Mouse (Mus musculus): ENCODE results near the gene Kcnc4.

Kcnc4 gene

GRCm38 (mm10) chr3:107459196-107459772 is at the start of gene Kcnc4:
Kcnc4 (minus strand) TSS chr3:107459552.
- peak in 1 of 2 experiments; percentile 18 for DNase-seq (ENCODE audit: low spot score in 2 of 2)

- no peak for DNase-seq (ENCODE audit: low spot score in 2 of 2)
These were observed 49.3 kb upstream of the Kcnc4 start for GRCm38 (mm10) chr3:107508696-107509095.

DNA sequence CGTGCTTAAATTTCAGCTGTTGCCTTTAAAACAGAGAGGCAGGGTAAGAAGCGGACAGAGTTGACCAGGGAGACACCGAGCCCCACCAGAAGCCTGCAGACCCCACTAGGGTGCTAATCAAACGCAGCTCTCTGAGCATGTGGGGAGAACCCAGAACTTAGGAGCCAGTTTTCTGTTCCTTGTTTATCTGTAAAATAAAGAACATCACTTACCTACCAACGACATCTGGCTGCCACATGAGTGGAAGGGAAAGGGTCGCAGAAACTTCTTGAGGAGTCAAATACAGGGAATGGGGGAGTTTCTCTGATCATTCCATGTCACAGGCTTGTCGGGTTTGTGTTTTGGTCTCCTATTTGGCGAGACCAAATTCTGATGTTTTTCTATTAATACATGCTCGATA is 48.6 kb upstream of the Kcnc4 start:
- no peak for DNase-seq (ENCODE audit: low spot score in 2 of 2)

DNA sequence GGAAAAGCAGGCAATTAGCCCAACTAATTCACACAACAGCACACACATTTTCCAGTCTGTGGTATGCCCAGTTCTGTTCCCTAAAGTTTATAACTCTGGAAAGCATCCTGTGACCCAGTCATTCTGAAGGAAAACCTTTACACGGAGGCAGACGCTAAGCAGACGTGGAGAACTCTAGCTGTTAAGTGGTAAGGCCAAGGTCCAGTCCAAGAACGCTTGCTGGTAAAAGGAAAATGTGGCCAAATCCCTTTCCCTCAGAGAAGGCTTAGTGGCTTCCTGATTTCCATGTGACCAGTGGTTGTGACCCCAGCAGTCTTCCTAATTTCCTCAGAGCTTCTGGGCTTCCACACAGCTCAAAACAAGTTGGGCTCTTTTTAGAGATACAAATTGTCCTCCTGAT is 47.2 kb upstream of the Kcnc4 start:
- DNase-seq (ENCODE audit: low spot score in 2 of 2): no peak

DNA sequence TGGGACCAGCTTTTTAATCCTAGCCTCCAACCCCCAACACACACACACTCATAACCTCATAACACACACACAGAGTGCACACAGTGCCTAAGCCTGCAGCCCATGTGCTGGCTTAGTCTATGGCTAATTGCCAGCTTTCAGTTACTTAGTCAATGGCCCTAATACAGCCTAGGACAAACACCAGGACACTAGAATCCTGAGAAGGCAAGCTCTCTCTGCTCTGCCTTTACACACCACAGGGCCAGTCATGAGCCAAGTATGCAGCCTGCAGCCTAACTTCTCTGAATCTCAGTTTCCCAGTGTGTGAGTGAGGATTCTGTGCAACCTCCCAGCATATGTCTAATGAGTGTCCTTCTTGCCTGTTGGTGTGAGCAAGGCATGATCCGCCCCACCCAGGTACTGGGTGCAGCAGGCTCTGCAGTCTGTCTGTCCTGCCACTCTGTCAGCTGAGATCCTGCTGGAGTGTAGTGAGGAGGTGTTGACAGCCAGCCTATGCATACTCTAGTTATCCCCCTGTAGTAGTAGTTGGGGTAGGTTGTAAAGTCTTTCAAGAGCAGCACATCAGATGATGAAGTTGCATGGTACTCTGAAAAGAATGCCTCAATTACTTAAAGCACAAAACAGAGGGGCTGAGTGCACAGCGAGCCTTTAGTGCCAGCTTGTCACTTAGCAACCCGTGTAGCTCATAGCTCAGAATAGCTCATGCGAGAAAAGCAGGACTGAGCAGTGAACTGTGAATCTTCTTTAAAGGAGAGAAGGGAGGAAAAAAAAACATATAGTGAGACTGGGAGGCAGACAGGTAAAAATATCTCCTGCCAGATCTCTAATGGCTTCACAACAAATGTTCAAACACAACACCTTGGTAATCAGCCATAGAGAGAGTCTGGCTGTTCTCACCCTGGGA is 46.4 kb upstream of the Kcnc4 start:
- DNase-seq (ENCODE audit: low spot score in 2 of 2): no peak

DNA sequence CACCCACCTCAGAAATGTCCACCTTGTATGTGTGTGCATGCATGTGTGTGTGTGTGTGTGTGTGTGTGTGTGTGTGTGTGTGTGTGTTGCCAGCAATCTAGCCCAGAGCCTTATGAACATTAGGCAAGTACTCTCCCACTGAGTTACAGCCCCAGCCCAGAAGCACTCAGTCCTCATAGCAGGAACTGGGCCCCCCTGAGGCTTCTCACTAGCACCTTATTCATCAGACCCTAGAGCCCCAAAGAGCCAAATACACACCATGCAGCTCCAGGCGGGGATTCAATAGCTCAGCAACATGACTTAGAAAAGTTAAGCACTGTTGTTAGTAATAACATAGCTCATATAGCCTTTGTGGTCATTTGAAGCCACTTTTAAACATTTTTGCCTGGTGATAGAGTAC is 45.2 kb upstream of the Kcnc4 start:
- DNase-seq (ENCODE audit: low spot score in 2 of 2): no peak

- no peak for DNase-seq (ENCODE audit: low spot score in 2 of 2)
These were observed 44.4 kb upstream of the Kcnc4 start for GRCm38 (mm10) chr3:107503716-107504115.

- no peak for DNase-seq (ENCODE audit: low spot score in 2 of 2)
These were observed 42.4 kb upstream of the Kcnc4 start for GRCm38 (mm10) chr3:107501702-107502151.

DNA sequence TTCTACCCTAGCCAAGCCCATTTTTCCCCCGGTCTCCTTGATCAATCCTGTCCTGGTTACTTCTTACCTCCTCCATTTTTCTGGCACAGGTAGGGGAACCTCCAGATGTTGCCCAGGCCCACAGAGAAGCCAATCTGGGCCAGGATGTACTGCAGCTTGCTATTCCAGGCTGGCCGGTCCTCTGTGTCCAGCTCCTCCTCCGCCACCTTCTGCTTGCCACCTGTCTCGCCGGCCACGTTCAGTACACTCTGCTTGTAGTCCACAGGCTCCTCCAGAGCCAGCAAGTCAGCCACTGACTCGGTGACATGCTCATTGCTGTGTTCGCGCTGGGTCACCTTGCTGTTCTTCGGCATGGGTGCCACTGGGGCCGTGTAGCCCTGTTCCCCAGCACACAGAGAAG is 40.9 kb upstream of the Kcnc4 start:
- DNase-seq (ENCODE audit: low spot score in 2 of 2): no peak

DNA sequence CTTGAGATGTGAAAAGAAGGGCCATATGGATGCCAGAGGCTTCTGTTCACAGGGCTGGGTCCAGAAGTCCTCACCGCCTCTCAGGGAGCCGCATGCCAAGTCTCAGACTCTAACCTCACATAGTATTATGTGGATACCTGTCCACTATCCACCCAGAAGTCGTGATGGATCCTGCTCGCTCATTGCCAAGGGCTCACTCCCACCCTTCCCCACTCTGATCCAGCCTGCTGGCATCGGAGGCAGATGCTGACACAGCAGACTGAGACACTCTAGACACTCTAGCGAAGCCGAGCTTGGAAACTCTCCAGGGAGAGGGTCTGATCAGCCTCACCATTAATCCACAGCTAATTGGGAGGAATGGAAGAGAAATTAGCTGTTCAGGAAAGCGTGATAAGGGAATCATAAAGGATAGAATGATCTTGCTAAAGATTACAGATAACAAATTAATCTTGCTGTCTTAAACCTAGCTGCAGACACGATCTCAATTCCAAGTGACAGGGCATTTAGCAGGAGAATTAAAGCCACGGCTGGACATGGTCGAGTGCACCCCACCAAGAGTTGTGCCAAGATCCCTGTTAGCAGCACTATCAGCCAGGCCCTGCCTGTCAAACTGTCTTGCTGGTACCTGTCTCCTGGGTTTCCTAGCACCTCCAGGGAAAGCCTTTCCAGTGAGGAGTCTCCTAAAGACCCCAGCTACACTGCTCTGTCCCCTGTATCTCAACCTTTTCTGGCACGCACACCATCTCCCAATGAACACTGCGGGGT is 36.9 kb upstream of the Kcnc4 start:
- no peak for DNase-seq (ENCODE audit: low spot score in 2 of 2)

DNA sequence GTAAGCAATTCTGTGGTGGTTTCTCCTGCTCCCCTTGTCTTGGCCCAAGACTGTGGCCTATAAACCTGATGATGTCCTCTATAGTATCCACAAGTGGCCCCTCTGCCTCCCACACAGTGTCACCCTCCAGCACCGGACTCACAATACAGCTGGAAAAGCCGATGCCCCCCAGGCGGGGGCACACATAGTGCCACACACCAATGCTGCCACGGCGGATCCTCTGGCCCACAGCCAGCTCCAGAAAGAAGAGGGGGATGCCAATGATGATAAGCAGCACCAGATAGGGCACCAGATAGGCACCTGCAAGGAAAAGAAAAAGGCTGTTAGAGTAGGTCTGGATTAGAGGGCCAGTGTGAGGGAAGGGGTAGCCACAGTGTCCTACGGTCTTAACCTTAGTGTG is 36.2 kb upstream of the Kcnc4 start:
- DNase-seq (ENCODE audit: low spot score in 2 of 2): no peak

DNA sequence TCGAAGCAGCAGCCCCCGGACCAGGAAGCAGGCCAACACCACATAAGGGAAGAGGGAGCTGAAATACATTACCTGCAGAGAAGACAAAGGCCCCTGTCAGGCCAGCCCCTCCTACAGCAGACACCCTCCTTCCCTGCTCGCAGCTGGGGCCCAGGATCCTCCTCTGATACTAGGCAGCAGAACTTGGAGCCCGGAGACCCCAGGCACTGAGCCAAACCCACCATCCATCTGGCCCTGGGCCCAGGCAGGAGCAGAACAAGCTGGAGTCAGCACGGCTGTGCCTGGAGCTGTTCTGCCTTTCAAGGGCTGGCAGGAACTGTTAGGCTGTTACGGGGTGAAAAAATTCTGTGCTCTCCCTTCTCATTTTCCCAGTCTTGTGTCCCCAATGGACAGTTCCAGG is 32.1 kb upstream of the Kcnc4 start:
- no peak for DNase-seq (ENCODE audit: low spot score in 2 of 2)

GRCm38 (mm10) chr3:107488637-107489036 is 29.3 kb upstream of the Kcnc4 start:
- no peak for DNase-seq (ENCODE audit: low spot score in 2 of 2)

DNA sequence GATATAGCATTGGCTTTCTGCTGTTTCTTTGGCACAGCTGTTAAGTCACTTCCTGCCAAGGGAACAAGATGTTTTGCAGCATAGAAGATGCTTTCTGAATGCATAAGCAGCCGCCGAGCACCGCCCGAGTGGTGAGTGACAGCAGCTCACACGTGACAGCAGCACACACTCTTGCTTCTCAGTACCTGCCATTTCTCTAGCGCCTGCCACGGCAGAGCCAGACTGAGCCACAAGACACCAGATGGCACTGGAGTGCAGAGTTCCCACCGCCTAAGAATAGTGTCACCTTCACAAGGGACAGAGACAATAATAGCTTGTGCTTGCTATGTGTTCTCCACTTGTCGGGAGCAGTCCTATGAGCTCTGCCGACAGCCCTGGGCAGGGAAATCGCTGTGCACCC is 23.9 kb upstream of the Kcnc4 start:
- no peak for DNase-seq (ENCODE audit: low spot score in 2 of 2)

DNA sequence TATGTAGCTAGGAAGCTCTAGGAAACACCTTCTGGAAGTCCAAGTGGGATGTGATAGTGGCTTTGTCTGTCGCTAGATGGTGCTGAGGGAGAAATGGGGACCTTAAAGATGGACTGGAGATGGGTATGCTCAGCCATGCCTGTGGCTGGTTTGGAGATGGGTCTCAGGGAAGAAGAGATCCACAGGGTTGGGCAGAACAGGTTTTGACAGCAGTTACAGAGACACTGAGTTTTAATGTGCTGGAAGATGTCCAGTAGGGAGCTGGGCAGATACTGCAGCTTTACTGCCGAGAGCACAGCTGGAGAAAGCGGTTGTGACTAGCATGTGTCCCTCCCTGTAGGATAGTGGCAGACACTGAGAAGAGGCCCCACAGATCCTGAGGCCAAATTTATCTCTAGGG is 21.3 kb upstream of the Kcnc4 start:
- no peak for DNase-seq (ENCODE audit: low spot score in 2 of 2)

GRCm38 (mm10) chr3:107472198-107472597 is 12.8 kb upstream of the Kcnc4 start:
- peak in 1 of 2 experiments; percentile 14 for DNase-seq (ENCODE audit: low spot score in 2 of 2)

GRCm38 (mm10) chr3:107469059-107469458 is 9.7 kb upstream of the Kcnc4 start:
- no peak for DNase-seq (ENCODE audit: low spot score in 2 of 2)

GRCm38 (mm10) chr3:107468106-107468505 is 8.8 kb upstream of the Kcnc4 start:
- no peak for DNase-seq (ENCODE audit: low spot score in 2 of 2)

GRCm38 (mm10) chr3:107466577-107466976 is 7.2 kb upstream of the Kcnc4 start:
- peak in 1 of 2 experiments; percentile 64 for DNase-seq (ENCODE audit: low spot score in 2 of 2)

DNA sequence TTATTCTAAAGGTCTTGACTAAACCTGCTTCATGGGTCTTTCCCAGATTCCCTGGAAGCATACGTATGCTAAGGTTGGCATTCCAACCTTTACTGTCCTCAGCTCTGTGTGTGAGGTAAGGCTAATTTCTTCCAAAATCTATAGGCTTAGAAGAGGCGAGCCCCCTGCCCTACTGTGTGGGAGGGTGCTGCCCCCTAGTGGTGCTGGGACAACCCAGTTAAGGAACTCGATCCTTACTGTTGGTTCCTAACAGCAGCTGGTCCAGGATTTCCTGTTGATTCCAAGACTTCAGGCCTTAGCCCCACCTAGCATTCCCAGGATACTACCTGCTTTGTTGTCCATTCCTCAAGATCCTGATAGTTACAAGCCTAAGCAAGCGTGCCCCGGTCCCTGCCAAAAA is 2.8 kb upstream of the Kcnc4 start:
- peak in 1 of 2 experiments; percentile 55 for DNase-seq (ENCODE audit: low spot score in 2 of 2)

GRCm38 (mm10) chr3:107459773-107460431 is 550 bp upstream of the Kcnc4 start:
- no peak for DNase-seq (ENCODE audit: low spot score in 2 of 2)

All from urinary bladder, adult 18-20 months (tissue).